Mouse (Mus musculus) cerebral cortex, adult 2 months (tissue): ENCODE data around the gene Neurl1a.

Experiments
- WGBS: fragments of 180-500 bp; shearing (Covaris S2); methylation state at CpG from one replicate; pipeline ENCODE4 v1.1.7; 2018; 5-methylcytosine and 5-hydroxymethylcytosine counted together

Gene Neurl1a

DNA sequence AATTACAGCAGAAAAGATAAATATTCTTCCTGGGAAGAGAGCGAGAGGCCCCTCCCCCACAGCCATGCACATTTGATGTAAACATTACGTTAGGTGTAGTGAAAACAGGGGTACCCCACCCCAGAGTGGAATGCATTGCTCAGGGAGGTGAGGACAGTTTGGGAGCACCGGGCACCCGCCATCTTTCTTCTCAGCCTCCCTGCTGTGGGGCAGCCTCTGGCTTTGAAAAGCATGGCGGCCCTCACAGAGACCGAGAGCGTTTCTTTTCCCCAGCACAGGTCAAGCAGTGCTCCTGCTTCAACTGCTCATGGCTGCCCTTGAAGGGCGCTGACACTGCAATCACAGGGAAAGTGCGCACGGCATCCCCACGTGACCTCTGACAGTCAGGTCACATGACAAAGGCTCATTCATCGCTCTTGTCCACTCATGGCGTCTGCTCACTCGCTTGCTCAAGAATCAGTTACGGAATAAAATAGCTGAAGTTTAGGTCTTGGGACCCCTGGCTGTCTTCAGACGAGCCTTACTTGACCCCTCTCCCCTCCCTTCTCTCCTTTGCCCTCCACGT is 108.3 kb downstream of the Neurl1a start:
- WGBS, result 92% methylated on average over 17 of the region's 17 CpGs

DNA sequence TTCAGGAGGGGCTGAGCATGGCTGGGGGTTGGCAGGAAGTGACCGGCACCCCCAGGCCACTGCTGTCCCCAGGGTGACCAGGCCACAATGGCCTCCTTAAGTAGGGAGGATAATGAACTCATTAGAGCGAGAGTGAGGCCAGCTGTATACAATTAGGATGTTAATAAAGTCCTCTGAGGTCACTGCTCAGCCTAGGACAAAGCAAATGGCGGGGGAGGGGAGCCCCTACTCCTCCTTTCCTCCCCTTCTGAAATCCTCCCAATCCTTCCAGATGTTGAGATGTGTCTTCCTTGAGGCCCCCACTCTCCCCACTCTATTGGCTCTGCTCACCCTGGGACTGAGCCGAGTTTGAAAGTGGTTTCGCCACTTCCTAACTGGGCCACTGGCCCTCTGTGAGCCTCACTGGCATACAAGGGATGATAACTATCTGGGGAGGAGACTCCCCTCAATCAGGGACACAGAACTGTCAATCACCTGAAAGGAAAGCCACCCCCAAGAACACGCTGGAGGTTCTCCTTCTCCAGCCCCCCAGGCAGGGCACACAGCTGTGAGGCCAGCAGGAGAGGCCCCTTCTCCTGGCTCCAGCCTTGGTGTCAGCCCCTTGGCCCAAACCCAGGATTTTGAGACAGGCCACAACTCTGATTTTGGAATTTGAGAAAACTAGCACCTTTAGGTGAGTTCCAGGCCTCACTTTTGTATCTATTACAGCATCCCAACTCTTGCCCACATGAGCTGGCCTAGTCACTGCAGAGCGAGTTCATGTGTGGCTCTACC is 112.9 kb downstream of the Neurl1a start:
- 75% methylated on average over 7 of the region's 7 CpGs for WGBS

DNA sequence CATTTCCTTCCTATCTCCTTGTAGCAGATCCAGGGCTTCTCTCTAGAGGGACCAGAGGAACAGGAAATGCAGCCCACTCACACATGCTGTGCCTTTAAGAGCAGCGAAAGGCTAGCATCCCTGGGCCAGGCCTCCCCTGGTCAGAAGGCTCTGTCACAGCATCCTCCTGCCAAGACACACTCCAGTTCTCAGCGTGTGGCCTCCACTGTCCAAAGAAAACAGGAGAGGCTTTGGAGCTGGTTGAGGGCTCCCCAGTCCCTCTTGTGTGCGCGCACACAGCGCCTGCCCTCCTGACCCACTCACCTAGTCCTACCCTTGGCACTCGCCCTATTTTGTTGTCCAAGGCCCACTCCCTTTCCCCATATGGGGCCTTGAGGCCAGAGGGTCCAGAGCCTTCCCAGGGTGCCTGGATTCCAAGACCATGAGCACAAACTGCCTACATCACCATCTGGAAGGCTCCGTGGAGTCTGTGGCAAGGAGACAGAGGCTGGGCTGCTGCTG is 113.9 kb downstream of the Neurl1a start:
- 52% methylated on average over 7 of the region's 7 CpGs for WGBS

DNA sequence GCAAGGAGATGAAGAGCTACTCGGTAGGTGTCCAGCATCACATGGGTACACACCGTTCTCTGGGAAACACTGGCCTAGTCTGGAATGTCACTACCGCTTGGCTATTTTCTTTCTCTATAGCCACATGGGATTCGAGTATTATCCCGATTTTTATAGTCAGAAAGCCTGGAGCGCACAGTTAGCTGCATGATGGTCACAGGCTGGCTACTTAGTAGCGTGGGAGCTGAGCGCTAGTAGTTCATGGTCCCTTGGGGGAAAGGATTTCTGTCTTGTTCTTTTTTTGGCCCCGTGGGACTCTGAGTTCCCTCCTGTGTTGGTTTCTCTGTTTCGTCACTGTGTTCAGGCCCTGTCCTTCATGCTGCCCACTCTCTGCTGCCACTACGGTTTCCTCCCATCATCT is 119.5 kb downstream of the Neurl1a start:
- 78% methylated on average over 11 of the region's 11 CpGs for WGBS

DNA sequence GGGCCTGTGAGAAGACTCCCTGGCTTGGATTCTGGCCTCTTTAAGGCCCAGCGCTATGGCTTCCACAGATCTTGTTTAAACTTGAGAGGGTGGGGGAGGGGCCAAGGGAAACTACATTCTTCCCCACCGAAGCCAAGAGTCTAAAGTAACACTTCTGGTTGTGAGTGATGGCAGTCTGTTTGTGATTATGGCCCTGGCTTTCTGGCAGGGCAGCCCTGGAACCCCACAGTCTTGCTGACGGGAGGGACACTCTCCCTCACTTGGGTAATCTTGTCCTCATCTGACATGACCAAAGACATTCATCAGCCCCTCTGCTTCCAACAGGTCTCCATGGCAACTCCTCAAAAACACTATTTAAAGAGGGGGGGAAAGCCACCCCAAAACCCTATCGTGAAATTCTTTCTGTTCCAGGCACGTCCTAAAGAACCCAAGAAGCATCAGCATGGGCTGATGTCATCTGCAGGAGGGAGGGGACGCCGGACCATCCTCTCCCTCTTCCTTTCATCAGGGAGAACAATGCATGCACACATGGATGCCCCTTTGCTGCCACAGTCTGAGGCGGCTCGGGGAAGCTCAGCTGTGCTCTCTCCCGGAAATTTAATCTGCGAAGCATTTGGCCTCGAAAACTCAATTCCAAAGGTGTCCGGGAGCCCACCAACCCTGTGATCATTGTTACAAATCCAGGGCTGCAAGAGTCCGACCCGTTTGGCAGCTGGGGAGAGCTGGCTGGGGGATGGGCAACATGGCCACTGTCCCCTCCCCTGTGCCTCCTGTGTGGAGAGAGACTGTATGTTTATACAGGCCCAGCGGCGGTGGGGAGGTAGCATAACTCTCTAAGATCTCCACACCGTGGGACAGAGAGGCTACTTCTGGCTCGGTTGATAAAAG is 122.9 kb downstream of the Neurl1a start:
- WGBS, result 37% methylated on average over 19 of the region's 19 CpGs

DNA sequence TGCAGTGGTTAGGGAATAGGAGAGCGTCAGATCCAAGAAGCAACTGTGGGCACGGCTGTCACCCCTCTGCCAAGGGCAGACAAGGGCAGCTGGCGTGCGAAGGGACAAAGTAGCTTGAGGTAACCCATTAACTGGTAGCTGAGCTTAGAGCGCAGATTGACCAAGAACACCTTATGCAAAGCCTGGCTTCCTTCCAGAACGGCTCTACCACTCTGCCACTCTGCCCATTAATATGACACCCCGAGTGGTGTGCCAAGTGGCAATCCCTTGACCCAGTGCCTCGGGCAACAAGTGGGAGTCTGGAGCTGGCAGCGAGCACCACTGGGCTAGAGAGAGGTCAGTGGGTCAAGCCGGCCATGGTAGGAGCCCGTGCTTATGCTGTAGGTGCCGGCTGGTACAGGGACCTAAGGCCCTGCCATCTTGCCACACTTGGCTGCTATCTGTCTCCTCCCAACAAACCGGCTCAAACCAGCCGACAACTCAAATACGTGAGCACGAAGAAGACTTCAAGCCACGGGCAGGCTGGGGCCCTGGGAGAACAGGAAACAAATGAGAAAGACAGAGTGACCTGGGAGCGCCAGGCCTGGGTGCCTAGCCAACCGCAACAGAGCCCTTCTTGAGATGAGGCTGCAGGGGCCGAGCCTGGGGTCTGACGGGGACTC is 123.7 kb downstream of the Neurl1a start:
- 75% methylated on average over 21 of the region's 21 CpGs for WGBS

DNA sequence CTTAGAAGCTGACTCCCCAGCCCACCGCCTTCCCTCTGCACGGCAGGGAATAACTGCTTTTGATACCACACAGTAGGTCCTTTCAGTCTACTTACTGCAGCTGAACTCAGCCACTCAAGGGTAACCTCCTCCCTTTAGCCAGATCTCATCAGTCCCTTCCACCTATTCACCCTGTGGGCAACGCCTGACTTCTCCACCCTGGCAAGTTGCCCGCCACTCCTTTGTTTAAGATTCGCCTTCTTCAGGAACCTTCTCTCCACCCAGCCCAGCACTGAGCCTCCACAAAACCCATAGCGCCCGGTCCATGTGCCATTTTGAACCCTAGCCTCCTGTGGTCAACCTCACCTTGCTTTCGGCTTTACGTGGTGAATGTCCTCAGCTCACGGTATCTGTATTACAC is 124.5 kb downstream of the Neurl1a start:
- WGBS, result 90% methylated on average over 10 of the region's 10 CpGs

DNA sequence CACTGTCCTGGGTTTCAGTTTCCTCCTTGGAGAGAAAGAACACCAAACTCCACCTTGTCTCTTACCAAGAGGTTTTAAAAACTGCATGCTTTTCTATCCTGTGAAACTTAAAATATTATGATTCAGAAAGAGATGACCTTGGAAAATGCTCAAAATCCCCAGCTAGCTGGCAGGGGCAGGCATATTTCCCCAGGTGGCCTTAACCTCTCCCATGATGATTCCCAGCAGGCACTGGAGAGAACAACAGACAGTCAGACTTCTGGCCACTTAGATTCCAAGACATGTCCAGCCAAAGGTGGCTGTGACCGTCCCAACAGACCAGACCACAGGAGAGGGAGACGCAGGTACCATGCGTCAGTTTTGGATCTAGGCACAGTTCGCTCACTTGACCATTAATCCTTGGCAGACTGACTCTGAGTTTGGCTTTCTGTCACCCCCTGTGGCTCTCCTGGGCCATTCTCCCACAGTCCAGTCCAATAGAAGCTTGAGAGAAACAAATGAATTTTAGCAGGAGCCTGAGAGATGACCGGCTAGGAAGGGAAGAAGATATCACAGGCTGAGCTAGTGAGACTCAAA is 125.6 kb downstream of the Neurl1a start:
- WGBS, result 82% methylated on average over 5 of the region's 5 CpGs

DNA sequence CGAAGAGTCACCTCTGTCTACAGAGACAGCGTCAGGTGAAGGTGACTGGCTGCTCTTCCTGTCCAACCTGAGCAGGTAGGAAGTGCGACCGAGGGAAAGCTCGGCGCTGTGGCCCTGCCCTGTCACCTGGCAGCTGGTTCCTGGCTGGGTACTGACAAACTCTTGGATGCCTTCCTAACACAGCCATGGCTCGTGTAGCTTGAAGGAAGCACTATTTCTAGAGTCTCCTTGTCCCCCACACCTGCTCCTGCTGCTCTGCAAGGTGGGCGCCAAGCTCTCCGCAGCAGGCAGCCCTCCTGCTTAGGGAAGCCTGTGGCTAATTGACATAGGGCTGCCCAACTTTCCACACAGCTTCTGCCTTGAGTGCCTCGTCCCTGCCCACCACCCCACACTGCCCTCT is 126.8 kb downstream of the Neurl1a start:
- WGBS, result 69% methylated on average over 10 of the region's 10 CpGs

DNA sequence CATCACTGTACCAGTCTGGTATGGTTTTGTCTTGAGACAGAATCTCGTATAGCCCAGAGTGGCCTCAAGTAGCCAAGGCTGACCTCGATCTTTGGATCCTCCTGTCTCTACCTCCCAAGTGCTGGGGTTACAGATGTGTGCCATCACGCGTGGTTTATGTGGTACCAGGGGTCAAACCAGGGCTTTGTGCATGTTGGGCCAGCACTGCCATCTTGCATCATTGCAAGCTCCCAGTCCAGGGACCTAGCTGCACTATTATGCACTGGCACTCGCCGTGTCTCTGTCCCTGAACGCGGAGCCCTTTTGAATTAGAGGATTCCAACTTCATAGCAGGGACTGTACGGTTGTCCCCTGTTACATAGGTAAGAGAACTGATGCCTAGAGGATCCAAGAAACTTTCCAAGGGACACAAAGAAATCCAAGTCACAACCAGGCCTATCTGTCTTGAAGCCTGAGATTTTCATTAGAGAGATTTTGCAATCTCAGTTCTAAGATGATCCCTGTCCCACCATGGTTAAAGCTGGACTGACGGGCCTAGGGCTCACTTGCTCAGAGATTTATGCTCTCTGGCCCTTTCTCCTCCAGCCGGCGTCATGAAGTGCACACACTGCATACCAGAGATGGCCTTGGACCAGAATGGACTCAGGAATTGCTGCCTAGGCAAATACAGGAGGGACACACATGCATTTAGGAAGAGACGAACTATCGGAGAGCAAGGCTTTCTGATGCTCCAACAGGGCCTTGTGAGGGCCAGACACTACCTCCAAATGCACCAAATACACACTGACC is 127.7 kb downstream of the Neurl1a start:
- WGBS, result 94% methylated on average over 14 of the region's 14 CpGs

DNA sequence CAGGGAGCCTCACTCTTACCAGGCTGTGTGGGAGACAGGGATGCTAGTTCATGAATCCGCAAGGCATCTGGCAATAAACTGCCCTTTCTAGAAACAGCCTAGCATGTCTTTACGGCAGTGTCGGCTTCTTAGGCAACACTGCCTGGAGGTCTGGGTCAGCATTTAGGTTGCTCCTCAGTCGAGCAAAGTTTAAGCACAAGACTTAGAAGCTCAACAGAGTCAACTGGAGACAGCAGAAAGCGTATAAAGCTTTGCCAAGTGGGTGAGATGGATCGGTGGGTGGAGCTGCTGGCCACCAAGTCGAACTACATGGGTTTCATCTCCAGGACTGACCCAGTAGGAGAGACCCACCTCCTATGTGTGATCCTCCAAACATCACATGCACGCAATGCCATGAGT is 128.3 kb downstream of the Neurl1a start:
- WGBS, result 92% methylated on average over 8 of the region's 8 CpGs
